Mouse (Mus musculus): ENCODE measurements around the gene Wdr48. TPM values are rescaled to one million over a fixed set of nuclear protein-coding genes. Genes with fewer than 3 reads are reported as not detected.
A peak's percentile ranks its signal among the peaks of the same experiment; 100 is the strongest.

The Wdr48 gene
- polyA plus RNA-seq, 1 experiment from 2014 or later, result 75.6 TPM

GRCm38 (mm10) chr9:119937005-119937773 is 42.5 kb downstream of the Wdr48 start, which contains the start of the genes Gorasp1 and Ttc21a:
Gene Gorasp1, minus strand, starts transcription at chr9:119937565.
Gene Ttc21a, plus strand, starts transcription at chr9:119937606.
- Histone ChIP-seq H3K36me3 (ENCODE audit: control insufficient read depth, insufficient read depth, low read length) (peaks cover 4% of the 10 kb centered on the region; the same call in 1 of the 2 replicates), H3K27ac (replicated peaks; ENCODE audit: low read depth, low read length) (peak within 1 kb of the TSS; percentile 72; the same call in 1 of the 2 replicates), H3K9ac (replicated peaks; ENCODE audit: low read length) (peak within 1 kb of the TSS; percentile 88), H3K4me3 (replicated peaks; ENCODE audit: low read depth, low read length) (peak within 1 kb of the TSS; percentile 73), H3K27me3 (ENCODE audit: control insufficient read depth, insufficient read depth, low read length) (no peaks in the 10 kb centered on the region), H3K4me2 (ENCODE audit: low read length) (peak within 1 kb of the TSS; percentile 85), H3K4me1 (ENCODE audit: control insufficient read depth, insufficient read depth, low read length) (peaks cover 9% of the 10 kb centered on the region), H3K9me3 (ENCODE audit: control insufficient read depth, low read length) (no peaks in the 10 kb centered on the region)
- ATAC-seq (ENCODE audit: low FRiP score, low TSS enrichment) (peak; percentile 96), DNase-seq (peak; percentile 97)
- WGBS, result 4% methylated on average over 40 of the region's 40 CpGs

- ATAC-seq (ENCODE audit: low FRiP score, low TSS enrichment), result no peak
- H3K4me2 ChIP-seq (ENCODE audit: low read length), result no peak overlapping the region
- H3K9me3 ChIP-seq (ENCODE audit: control insufficient read depth, low read length), result no peaks in the 10 kb centered on the region
- 79% methylated on average over 4 of the region's 4 CpGs for WGBS
- H3K4me3 ChIP-seq (replicated peaks; ENCODE audit: low read depth, low read length), result no peak overlapping the region
- no peak overlapping the region for H3K27ac ChIP-seq (replicated peaks; ENCODE audit: low read depth, low read length)
- peaks cover 9% of the 10 kb centered on the region for H3K4me1 ChIP-seq (ENCODE audit: control insufficient read depth, insufficient read depth, low read length)
- no peak overlapping the region for H3K9ac ChIP-seq (replicated peaks; ENCODE audit: low read length)
- no peaks in the 10 kb centered on the region for H3K36me3 ChIP-seq (ENCODE audit: control insufficient read depth, insufficient read depth, low read length)
- no peak for DNase-seq
- H3K27me3 ChIP-seq (ENCODE audit: control insufficient read depth, insufficient read depth, low read length), result no peaks in the 10 kb centered on the region
Observed at GRCm38 (mm10) chr9:119938496-119938895, 43.8 kb downstream of the Wdr48 start.

DNA sequence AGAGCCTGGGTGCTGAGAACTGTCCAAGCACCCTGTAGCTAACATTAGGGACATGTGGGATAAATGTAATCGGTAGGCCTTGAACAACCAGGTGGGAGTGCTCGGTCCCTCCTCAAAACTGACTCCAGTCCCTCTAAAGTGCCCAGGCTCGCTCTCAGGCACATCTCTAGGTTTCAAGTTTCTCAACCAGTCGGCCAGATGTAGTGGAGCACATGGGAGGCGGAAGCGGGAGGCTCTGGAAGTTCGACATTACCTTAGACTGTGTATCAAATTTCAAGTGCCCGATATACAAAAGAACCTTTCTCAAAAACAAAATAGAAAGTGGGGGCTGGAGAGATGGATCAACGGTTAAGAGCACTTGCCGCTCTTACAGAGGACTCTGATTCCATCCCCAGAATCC is 45.0 kb downstream of the Wdr48 start:
- H3K4me2 ChIP-seq (ENCODE audit: low read length), result no peak overlapping the region
- H3K4me3 ChIP-seq (replicated peaks; ENCODE audit: low read depth, low read length), result no peak overlapping the region
- H3K9ac ChIP-seq (replicated peaks; ENCODE audit: low read length), result no peak overlapping the region
- H3K36me3 ChIP-seq (ENCODE audit: control insufficient read depth, insufficient read depth, low read length), result no peaks in the 10 kb centered on the region
- no peak overlapping the region for H3K27ac ChIP-seq (replicated peaks; ENCODE audit: low read depth, low read length)
- ATAC-seq (ENCODE audit: low FRiP score, low TSS enrichment) (no peak), DNase-seq (no peak)
- H3K4me1 ChIP-seq (ENCODE audit: control insufficient read depth, insufficient read depth, low read length), result peaks cover 9% of the 10 kb centered on the region
- WGBS, result 80% methylated on average over 10 of the region's 10 CpGs
- no peaks in the 10 kb centered on the region for H3K9me3 ChIP-seq (ENCODE audit: control insufficient read depth, low read length)
- no peaks in the 10 kb centered on the region for H3K27me3 ChIP-seq (ENCODE audit: control insufficient read depth, insufficient read depth, low read length)

GRCm38 (mm10) chr9:119941407-119941806 is 46.7 kb downstream of the Wdr48 start:
- DNase-seq (no peak), ATAC-seq (ENCODE audit: low FRiP score, low TSS enrichment) (no peak)
- no peaks in the 10 kb centered on the region for H3K9me3 ChIP-seq (ENCODE audit: control insufficient read depth, low read length)
- H3K4me3 ChIP-seq (replicated peaks; ENCODE audit: low read depth, low read length), result no peak overlapping the region
- no peaks in the 10 kb centered on the region for H3K27me3 ChIP-seq (ENCODE audit: control insufficient read depth, insufficient read depth, low read length)
- no peak overlapping the region for H3K4me2 ChIP-seq (ENCODE audit: low read length)
- no peak overlapping the region for H3K9ac ChIP-seq (replicated peaks; ENCODE audit: low read length)
- 88% methylated on average over 5 of the region's 5 CpGs for WGBS
- no peaks in the 10 kb centered on the region for H3K36me3 ChIP-seq (ENCODE audit: control insufficient read depth, insufficient read depth, low read length)
- no peak overlapping the region for H3K27ac ChIP-seq (replicated peaks; ENCODE audit: low read depth, low read length)
- H3K4me1 ChIP-seq (ENCODE audit: control insufficient read depth, insufficient read depth, low read length), result peaks cover 5% of the 10 kb centered on the region

GRCm38 (mm10) chr9:119941861-119942260 is 47.2 kb downstream of the Wdr48 start:
- Histone ChIP-seq H3K27me3 (ENCODE audit: control insufficient read depth, insufficient read depth, low read length) (no peaks in the 10 kb centered on the region), H3K9me3 (ENCODE audit: control insufficient read depth, low read length) (no peaks in the 10 kb centered on the region), H3K36me3 (ENCODE audit: control insufficient read depth, insufficient read depth, low read length) (no peaks in the 10 kb centered on the region), H3K9ac (replicated peaks; ENCODE audit: low read length) (no peak overlapping the region), H3K4me1 (ENCODE audit: control insufficient read depth, insufficient read depth, low read length) (0 out of 2 replicates have a peak, but pooled peaks cover 3% of the 10 kb centered on the region), H3K4me3 (replicated peaks; ENCODE audit: low read depth, low read length) (no peak overlapping the region), H3K27ac (replicated peaks; ENCODE audit: low read depth, low read length) (no peak overlapping the region), H3K4me2 (ENCODE audit: low read length) (no peak overlapping the region)
- WGBS, result 92% methylated on average over 14 of the region's 14 CpGs
- ATAC-seq (ENCODE audit: low FRiP score, low TSS enrichment) (no peak), DNase-seq (no peak)

DNA sequence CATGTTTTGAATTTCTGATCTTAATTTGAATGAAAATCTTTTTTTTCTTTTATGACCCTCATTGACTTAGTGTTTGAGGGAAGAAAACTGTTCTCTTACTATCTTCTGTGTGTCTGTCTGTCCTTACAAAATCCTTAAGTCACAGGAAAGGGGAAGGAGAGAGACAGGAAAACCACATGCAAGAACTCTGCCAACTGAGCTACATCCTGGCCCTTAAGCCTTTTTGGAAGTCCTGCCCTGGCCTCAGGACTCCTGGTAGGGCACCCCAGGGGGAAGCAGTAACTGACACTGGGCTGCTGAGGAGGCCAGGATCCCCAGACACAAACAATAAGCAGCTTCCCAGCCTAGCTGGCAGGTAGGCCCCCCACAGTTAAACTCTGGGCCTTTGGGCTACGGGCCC is 48.6 kb downstream of the Wdr48 start:
- H3K4me3 ChIP-seq (replicated peaks; ENCODE audit: low read depth, low read length), result no peak overlapping the region

GRCm38 (mm10) chr9:119945173-119945900 is 50.7 kb downstream of the Wdr48 start:
- no peaks in the 10 kb centered on the region for H3K4me1 ChIP-seq (ENCODE audit: control insufficient read depth, insufficient read depth, low read length)
- H3K27me3 ChIP-seq (ENCODE audit: control insufficient read depth, insufficient read depth, low read length), result no peaks in the 10 kb centered on the region
- WGBS, result 75% methylated on average over 12 of the region's 12 CpGs
- no peak for DNase-seq
- no peaks in the 10 kb centered on the region for H3K36me3 ChIP-seq (ENCODE audit: control insufficient read depth, insufficient read depth, low read length)
- no peak overlapping the region for H3K9ac ChIP-seq (replicated peaks; ENCODE audit: low read length)
- ATAC-seq (ENCODE audit: low FRiP score, low TSS enrichment), result no peak
- no peak overlapping the region for H3K27ac ChIP-seq (replicated peaks; ENCODE audit: low read depth, low read length)
- H3K9me3 ChIP-seq (ENCODE audit: control insufficient read depth, low read length), result no peaks in the 10 kb centered on the region
- no peak overlapping the region for H3K4me3 ChIP-seq (replicated peaks; ENCODE audit: low read depth, low read length)
- no peak overlapping the region for H3K4me2 ChIP-seq (ENCODE audit: low read length)

More for the DNA sequence above, 48.6 kb downstream of the Wdr48 start:
- ATAC-seq (ENCODE audit: low FRiP score, low TSS enrichment) (no peak), DNase-seq (no peak)
- Histone ChIP-seq H3K9ac (replicated peaks; ENCODE audit: low read length) (no peak overlapping the region), H3K9me3 (ENCODE audit: control insufficient read depth, low read length) (no peaks in the 10 kb centered on the region), H3K4me1 (ENCODE audit: control insufficient read depth, insufficient read depth, low read length) (no peaks in the 10 kb centered on the region), H3K27ac (replicated peaks; ENCODE audit: low read depth, low read length) (no peak overlapping the region), H3K36me3 (ENCODE audit: control insufficient read depth, insufficient read depth, low read length) (no peaks in the 10 kb centered on the region), H3K27me3 (ENCODE audit: control insufficient read depth, insufficient read depth, low read length) (no peaks in the 10 kb centered on the region), H3K4me2 (ENCODE audit: low read length) (no peak overlapping the region)
- WGBS, result 42% methylated on average over 1 of the region's 1 CpGs

GRCm38 (mm10) chr9:119948804-119949203 is 54.1 kb downstream of the Wdr48 start:
- DNase-seq (no peak), ATAC-seq (ENCODE audit: low FRiP score, low TSS enrichment) (no peak)
- H3K4me1 ChIP-seq (ENCODE audit: control insufficient read depth, insufficient read depth, low read length), result no peaks in the 10 kb centered on the region
- no peaks in the 10 kb centered on the region for H3K27me3 ChIP-seq (ENCODE audit: control insufficient read depth, insufficient read depth, low read length)
- no peak overlapping the region for H3K9ac ChIP-seq (replicated peaks; ENCODE audit: low read length)
- H3K9me3 ChIP-seq (ENCODE audit: control insufficient read depth, low read length), result no peaks in the 10 kb centered on the region
- H3K36me3 ChIP-seq (ENCODE audit: control insufficient read depth, insufficient read depth, low read length), result no peaks in the 10 kb centered on the region
- H3K4me2 ChIP-seq (ENCODE audit: low read length), result no peak overlapping the region
- WGBS, result 52% methylated on average over 3 of the region's 3 CpGs
- no peak overlapping the region for H3K4me3 ChIP-seq (replicated peaks; ENCODE audit: low read depth, low read length)
- H3K27ac ChIP-seq (replicated peaks; ENCODE audit: low read depth, low read length), result no peak overlapping the region

All from midbrain, embryonic 14.5 days (tissue).